Mouse (Mus musculus) C2C12 (cell line): ENCODE data around the gene Slc36a3.

Experiments
- CEBPB ChIP-seq: IDR thresholded peaks from one replicate; pipeline ENCODE4 v1.6.1; 2011; ENCODE audit warnings: low read depth, mild to moderate bottlenecking, control low read depth, moderate library complexity
- CTCF ChIP-seq: IDR thresholded peaks from one replicate; pipeline ENCODE4 v1.5.1; 2011; ENCODE audit not compliant: control insufficient read depth, insufficient read depth, insufficient read length

DNA sequence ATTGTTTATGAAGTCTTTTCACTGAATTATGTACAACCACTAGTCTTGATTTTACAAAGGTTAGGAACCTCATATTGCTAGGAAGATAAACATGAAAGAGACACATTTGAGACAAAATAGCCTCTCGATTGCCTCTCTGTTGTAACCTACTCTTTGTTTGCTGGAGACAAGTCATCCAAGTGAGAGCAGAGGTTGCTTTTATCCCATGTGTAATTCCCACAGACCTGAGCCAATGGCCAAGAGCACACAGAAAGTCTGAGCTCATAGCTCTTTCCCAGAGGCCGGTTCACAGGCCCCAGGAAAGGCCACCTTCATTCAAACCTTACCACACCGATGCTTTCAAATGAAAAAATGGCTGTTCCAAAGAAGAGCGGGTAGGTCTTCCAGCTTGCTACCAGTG, 17.0 kb upstream of the Slc36a3 start:
- TF ChIP-seq CTCF (no peak), CEBPB (no peak)
